Mouse (Mus musculus) gonadal fat pad, adult 2 months (tissue): Measurements from ENCODE around the gene Filip1l. TPM values are rescaled to one million over a fixed set of nuclear protein-coding genes. Genes with fewer than 3 reads are reported as not detected.

Source experiments
- DNase-seq: peaks from one replicate; pipeline ENCODE4 v3.0.0-alpha.2; 2012; ENCODE audit warnings: low read depth
- polyA plus RNA-seq: library from polyadenylated mRNA; depleted of rRNA; stranded (reverse); fragments of >200 nt; gene quantifications from 2 replicates; pipeline ENCODE4 v1.2.3, GENCODE M21; 2012

Gene Filip1l
- polyA plus RNA-seq, 1 experiment = 8.3 TPM

DNA sequence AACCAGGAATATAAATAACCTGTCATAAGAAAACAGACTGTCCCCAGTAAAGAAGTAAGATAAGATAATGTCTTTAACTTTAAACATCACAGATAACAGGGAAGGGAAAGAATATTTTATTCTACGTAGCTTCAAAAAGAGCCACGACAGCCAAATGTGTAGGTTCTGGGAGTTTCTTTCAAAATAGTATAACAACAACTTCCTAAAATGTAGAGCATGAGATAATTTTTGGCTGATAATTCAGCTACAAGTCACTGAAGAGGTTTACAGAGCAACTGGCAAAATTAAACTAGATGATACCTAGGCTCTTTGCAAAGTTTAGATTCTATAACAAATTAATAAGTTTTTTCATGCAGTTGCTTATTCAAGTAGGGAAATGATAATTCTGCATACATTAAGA lies 130.6 kb downstream of the Filip1l start:
- no peak for DNase-seq

GRCm38 (mm10) chr16:57484043-57484795 lies 131.3 kb downstream of the Filip1l start:
- DNase-seq = no peak

GRCm38 (mm10) chr16:57485265-57485664 lies 132.4 kb downstream of the Filip1l start:
- no peak for DNase-seq

GRCm38 (mm10) chr16:57486266-57486665 lies 133.4 kb downstream of the Filip1l start:
- DNase-seq = no peak

GRCm38 (mm10) chr16:57488661-57489060 lies 135.8 kb downstream of the Filip1l start:
- DNase-seq = no peak

GRCm38 (mm10) chr16:57490691-57491090 lies 137.8 kb downstream of the Filip1l start:
- no peak for DNase-seq

- no peak for DNase-seq
These were observed 139.0 kb downstream of the Filip1l start for GRCm38 (mm10) chr16:57491853-57492252.

- DNase-seq = no peak
These were observed 142.7 kb downstream of the Filip1l start for GRCm38 (mm10) chr16:57495476-57496203.

GRCm38 (mm10) chr16:57496437-57497173 lies 143.7 kb downstream of the Filip1l start:
- no peak for DNase-seq

DNA sequence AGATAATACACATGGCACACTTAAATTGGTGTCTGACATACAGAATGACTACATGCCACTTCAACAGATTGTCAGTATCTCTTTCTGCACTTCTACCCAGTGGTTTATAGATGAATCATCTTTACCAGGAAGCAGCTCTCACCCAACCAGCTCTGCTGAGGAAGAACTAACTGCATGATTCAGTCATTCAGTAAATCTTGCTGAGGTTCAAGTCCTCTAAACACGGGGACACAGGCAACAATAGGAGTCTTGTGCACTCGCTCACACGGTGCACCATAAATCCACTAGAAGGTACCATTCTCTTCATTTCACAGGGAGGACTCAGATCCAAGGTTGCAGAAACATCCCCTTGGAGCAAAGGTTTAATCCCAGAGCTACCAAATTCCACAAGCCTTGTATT lies 148.0 kb downstream of the Filip1l start:
- no peak for DNase-seq

GRCm38 (mm10) chr16:57502230-57502629 lies 149.3 kb downstream of the Filip1l start:
- DNase-seq = no peak

GRCm38 (mm10) chr16:57502761-57503160 lies 149.9 kb downstream of the Filip1l start:
- no peak for DNase-seq

GRCm38 (mm10) chr16:57504728-57505127 lies 151.8 kb downstream of the Filip1l start:
- no peak for DNase-seq

DNA sequence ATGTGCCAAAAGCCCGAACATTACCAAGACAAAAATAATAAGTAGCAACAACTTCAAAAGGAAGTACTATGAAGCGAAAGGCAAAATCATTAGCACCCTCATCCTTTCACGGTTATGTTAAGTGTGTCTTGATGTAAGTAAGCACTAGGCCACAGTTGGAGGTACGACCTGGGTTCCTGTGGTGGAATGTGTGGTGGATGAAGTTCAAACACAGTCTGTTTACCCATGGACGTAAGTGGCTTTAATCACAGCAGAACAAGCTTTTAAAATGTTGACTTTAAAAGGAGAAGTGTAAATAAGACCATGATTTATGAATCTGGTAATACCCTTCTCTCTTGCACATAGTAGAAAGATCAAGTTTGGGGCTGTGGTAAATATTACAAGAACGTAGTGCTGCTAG lies 153.2 kb downstream of the Filip1l start:
- no peak for DNase-seq

GRCm38 (mm10) chr16:57508351-57508750 lies 155.5 kb downstream of the Filip1l start:
- no peak for DNase-seq

- DNase-seq = no peak
These were observed 156.2 kb downstream of the Filip1l start for GRCm38 (mm10) chr16:57509099-57509498.

DNA sequence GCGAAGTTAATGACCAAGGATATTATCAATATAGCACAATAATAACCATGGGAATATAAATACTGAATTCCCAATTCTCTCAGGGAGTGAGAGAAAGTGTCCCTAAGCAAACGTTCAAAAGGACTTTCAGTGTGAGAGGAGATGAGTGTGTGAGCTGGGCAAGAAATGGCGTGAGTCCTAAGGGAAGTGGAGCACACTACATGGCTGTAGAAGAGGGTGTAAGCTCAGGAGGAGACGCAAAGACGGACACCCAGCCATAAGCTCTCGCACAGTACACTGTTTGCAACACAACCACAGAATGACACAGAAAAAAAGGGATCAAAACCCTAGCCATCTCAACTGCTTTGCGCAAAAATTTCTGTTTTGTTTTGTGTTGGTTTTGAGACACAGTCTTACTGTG lies 160.7 kb downstream of the Filip1l start:
- DNase-seq = no peak

DNA sequence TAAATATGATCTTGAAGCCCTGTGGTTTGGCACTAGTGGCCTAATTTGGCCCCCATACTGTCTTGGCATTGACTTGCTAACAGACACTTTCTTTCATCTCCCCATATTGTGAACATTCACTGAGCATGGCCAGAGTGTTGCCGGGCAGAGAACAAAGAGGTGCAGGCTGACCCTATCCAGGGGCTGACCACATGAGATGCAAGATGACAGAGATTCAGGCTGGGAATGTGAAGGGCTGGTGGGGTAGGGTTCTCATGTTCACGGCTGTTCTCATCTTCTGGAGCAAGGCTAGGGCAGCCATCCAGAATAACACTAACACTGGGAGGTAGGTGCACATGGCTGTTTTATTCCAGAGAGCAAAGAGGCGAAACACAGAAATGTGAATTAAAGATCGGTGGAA lies 161.5 kb downstream of the Filip1l start:
- DNase-seq = no peak

GRCm38 (mm10) chr16:57515636-57516035 lies 162.7 kb downstream of the Filip1l start:
- DNase-seq = no peak

GRCm38 (mm10) chr16:57525046-57525445 lies 172.2 kb downstream of the Filip1l start:
- DNase-seq = no peak

- DNase-seq = no peak
These were observed 172.6 kb downstream of the Filip1l start for GRCm38 (mm10) chr16:57525476-57525875.

GRCm38 (mm10) chr16:57526893-57527292 lies 174.0 kb downstream of the Filip1l start:
- DNase-seq = no peak

DNA sequence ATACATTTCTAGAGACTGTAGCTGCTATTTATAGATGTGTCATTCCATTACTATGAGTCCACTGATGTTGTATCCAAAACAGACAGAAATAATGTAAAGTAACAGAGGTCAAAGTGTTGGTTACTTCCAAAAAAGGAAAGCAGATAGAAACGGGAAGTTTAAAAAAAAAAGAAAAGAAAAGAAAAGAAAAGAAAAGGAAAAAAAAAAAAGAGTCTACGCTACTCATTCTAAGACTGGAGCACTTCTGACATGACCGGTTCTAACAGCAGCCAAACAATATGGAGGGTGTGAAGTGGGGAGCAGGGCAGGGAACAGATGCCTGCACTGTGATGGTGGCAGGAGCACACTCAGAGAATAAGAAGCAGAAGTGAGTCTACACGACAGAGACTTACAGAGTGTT lies 175.6 kb downstream of the Filip1l start:
- DNase-seq = no peak
